Mouse (Mus musculus): ENCODE results near the gene Erich3.

DNA sequence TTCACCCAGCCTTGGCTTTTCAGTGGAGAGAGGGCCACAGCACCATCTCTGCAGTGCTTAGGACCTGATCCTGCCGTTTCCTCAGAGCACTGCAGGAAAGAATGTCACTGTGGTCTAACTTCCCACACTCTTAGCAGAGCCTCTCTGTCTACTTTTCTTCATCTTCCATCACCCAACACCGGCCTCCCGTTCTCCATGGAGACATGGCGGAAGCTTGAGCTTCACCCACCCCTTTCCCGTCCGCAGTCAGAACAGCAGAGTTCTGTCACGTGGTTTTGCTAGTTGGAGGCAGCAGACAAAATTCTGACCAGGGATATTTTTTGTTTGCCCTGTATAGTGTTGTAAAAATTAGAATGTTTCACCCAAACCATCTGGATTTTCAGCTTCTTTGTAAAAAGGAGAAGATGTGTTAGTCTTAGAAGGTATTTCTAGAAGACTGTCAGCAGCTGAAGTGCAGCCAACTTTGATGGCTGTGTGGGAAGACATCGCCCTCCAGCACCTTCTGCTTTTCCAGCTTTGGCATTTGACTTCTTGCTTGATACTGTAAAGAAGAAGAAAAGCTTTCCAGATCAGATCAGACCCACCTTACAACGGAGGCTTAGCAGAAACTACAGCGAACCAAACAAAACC lies 12.4 kb upstream of the Erich3 start:
- no peak for TF ChIP-seq POLR2A (IDR thresholded peaks at IDR 0.05; ENCODE audit: low read depth, low read length)
- TF ChIP-seq CTCF (IDR thresholded peaks at IDR 0.05; ENCODE audit: borderline replicate concordance, insufficient read depth, low read length), result no peak
